Mouse (Mus musculus): ENCODE measurements around the gene Oit3. TPM values are rescaled to one million over a fixed set of nuclear protein-coding genes. Genes with fewer than 3 reads are reported as not detected.

Oit3 gene
- polyA plus RNA-seq, 1 experiment, result 0.10 TPM

DNA sequence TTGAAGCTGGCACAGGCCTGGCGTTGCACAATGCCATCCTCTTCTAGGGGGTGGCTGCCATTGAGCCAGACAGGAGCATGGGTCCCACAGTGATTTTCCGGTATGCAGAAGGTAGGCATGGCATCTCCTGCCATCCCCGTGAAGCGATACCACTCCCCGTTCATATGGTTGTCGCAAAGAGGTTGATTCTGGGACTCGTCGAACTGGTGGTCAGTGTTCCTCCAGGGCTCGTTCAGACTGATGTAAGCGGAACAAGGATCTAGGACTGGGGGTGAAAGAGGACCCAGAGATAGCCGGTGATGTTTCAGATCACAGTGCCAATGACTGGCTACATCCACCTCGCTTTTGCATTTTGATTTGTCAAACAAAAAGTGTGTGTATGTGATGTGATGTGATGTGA, 2.9 kb downstream of the Oit3 start:
- no peak for TF ChIP-seq POLR2A (IDR thresholded peaks at IDR 0.05; ENCODE audit: extremely low read depth, insufficient read depth, low read length)
- TF ChIP-seq CTCF (IDR thresholded peaks at IDR 0.05; ENCODE audit: extremely low read depth, insufficient read depth, low read length), result no peak
- Histone ChIP-seq H3K27ac (ENCODE audit: insufficient read depth, low read length) (no peak overlapping the region), H3K4me1 (ENCODE audit: control insufficient read depth, insufficient read depth, low read length) (no peaks in the 10 kb centered on the region), H3K4me3 (ENCODE audit: insufficient read depth, low read length) (no peak overlapping the region)

GRCm38 (mm10) chr10:59435746-59436145, 5.8 kb downstream of the Oit3 start:
- Histone ChIP-seq H3K4me1 (ENCODE audit: control insufficient read depth, insufficient read depth, low read length) (peaks cover 1% of the 10 kb centered on the region), H3K4me3 (ENCODE audit: insufficient read depth, low read length) (no peak overlapping the region), H3K27ac (ENCODE audit: insufficient read depth, low read length) (no peak overlapping the region)
- TF ChIP-seq CTCF (IDR thresholded peaks at IDR 0.05; ENCODE audit: extremely low read depth, insufficient read depth, low read length), result no peak
- no peak for TF ChIP-seq POLR2A (IDR thresholded peaks at IDR 0.05; ENCODE audit: extremely low read depth, insufficient read depth, low read length)

GRCm38 (mm10) chr10:59430701-59431218, 10.8 kb downstream of the Oit3 start:
- TF ChIP-seq POLR2A (IDR thresholded peaks at IDR 0.05; ENCODE audit: extremely low read depth, insufficient read depth, low read length) (no peak), CTCF (IDR thresholded peaks at IDR 0.05; ENCODE audit: extremely low read depth, insufficient read depth, low read length) (no peak)
- peaks cover 2% of the 10 kb centered on the region for H3K4me1 ChIP-seq (ENCODE audit: control insufficient read depth, insufficient read depth, low read length)
- no peak overlapping the region for H3K27ac ChIP-seq (ENCODE audit: insufficient read depth, low read length)
- H3K4me3 ChIP-seq (ENCODE audit: insufficient read depth, low read length), result no peak overlapping the region

GRCm38 (mm10) chr10:59429448-59430135, 12.0 kb downstream of the Oit3 start:
- Histone ChIP-seq H3K27ac (ENCODE audit: insufficient read depth, low read length) (no peak overlapping the region), H3K4me3 (ENCODE audit: insufficient read depth, low read length) (no peak overlapping the region), H3K4me1 (ENCODE audit: control insufficient read depth, insufficient read depth, low read length) (peaks cover 2% of the 10 kb centered on the region)
- TF ChIP-seq CTCF (IDR thresholded peaks at IDR 0.05; ENCODE audit: extremely low read depth, insufficient read depth, low read length) (no peak), POLR2A (IDR thresholded peaks at IDR 0.05; ENCODE audit: extremely low read depth, insufficient read depth, low read length) (no peak)

DNA sequence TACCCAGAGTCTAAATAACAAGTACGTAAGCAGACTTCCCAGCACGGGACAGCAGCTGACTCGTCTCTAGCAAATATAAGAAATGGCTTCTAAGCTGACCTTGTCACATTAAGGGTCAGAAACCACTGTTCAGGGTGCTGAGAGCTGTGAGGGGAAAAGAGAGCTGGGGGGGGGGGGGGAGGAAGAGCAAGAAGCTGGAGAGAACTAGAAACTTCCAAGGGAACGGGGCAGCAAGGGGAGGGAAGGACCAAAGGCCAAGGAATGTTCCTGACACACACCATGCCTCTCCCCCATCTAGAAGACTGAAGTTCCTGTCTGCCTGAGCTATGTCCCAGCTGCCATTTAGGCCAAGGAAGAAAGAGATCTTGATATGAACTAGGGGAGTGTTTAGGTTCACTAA, 15.2 kb downstream of the Oit3 start:
- no peak for TF ChIP-seq CTCF (IDR thresholded peaks at IDR 0.05; ENCODE audit: extremely low read depth, insufficient read depth, low read length)
- TF ChIP-seq POLR2A (IDR thresholded peaks at IDR 0.05; ENCODE audit: extremely low read depth, insufficient read depth, low read length), result no peak
- H3K4me1 ChIP-seq (ENCODE audit: control insufficient read depth, insufficient read depth, low read length), result peaks cover 2% of the 10 kb centered on the region
- H3K4me3 ChIP-seq (ENCODE audit: insufficient read depth, low read length), result no peak overlapping the region
- no peak overlapping the region for H3K27ac ChIP-seq (ENCODE audit: insufficient read depth, low read length)

DNA sequence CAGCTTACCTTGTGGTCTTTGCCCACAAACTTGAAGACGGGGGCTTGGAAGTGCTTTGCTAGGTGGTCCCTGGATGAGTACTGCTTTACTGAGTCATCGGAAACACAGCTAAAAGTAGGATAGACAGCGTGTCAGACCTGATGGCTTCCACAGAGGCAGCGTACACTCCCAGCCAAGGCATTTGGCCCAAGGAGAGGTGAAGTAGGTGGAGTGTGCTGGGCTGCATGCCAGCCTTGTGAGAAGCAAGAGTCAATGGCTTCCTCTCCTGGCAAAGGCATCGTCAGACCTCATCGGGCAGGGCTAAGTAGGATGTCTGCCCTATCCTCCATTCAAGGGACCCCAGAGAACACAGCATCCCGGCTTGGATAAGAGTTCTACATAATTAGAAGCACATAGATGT, 16.2 kb downstream of the Oit3 start:
- Histone ChIP-seq H3K27ac (ENCODE audit: insufficient read depth, low read length) (no peak overlapping the region), H3K4me3 (ENCODE audit: insufficient read depth, low read length) (no peak overlapping the region), H3K4me1 (ENCODE audit: control insufficient read depth, insufficient read depth, low read length) (no peaks in the 10 kb centered on the region)
- TF ChIP-seq CTCF (IDR thresholded peaks at IDR 0.05; ENCODE audit: extremely low read depth, insufficient read depth, low read length), result no peak
- TF ChIP-seq POLR2A (IDR thresholded peaks at IDR 0.05; ENCODE audit: extremely low read depth, insufficient read depth, low read length), result no peak

DNA sequence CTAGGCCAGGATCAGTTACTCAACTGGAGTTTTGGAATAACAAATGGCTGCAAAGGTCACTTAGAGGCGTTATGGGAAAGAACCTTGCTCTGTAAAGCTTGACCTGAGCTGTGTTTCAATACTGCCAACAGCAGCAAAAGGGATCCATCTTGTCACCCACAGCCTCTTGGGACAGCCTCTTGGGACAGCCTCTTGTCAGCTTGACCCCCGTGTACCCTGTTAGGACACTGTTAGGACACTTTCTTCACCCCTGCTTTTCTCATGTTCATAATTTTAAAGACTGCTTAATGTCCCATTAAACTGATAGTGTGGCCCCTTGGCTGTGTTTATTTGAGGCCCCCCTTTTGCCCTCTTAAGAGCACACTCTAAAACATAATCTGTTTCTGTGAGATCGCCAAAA, 17.1 kb downstream of the Oit3 start:
- Histone ChIP-seq H3K4me3 (ENCODE audit: insufficient read depth, low read length) (no peak overlapping the region), H3K4me1 (ENCODE audit: control insufficient read depth, insufficient read depth, low read length) (no peaks in the 10 kb centered on the region), H3K27ac (ENCODE audit: insufficient read depth, low read length) (no peak overlapping the region)
- TF ChIP-seq CTCF (IDR thresholded peaks at IDR 0.05; ENCODE audit: extremely low read depth, insufficient read depth, low read length), result no peak
- no peak for TF ChIP-seq POLR2A (IDR thresholded peaks at IDR 0.05; ENCODE audit: extremely low read depth, insufficient read depth, low read length)

DNA sequence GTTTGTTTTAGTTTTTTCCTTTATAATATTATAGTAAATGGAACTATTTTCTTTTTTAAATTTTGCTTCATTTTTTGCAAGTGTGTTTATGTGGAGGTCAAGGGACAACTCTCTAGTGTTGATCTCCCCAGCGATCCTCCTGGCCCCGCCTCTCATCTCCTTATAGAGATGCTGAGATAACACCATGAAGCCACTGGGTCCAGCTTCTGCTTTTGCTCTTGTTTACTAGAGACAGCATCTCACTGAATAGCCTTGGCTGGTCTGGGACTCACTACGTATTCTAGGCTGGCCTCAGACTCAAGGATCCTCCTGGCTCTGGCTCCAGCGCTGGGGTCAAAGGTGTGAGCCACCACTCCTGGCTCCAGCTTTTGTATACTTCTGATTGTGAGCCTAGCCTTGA, 22.1 kb downstream of the Oit3 start:
- H3K27ac ChIP-seq (ENCODE audit: insufficient read depth, low read length), result no peak overlapping the region
- no peaks in the 10 kb centered on the region for H3K4me1 ChIP-seq (ENCODE audit: control insufficient read depth, insufficient read depth, low read length)
- no peak for TF ChIP-seq CTCF (IDR thresholded peaks at IDR 0.05; ENCODE audit: extremely low read depth, insufficient read depth, low read length)
- TF ChIP-seq POLR2A (IDR thresholded peaks at IDR 0.05; ENCODE audit: extremely low read depth, insufficient read depth, low read length), result no peak
- H3K4me3 ChIP-seq (ENCODE audit: insufficient read depth, low read length), result no peak overlapping the region

GRCm38 (mm10) chr10:59416623-59417022, 25.0 kb downstream of the Oit3 start:
- Histone ChIP-seq H3K4me1 (ENCODE audit: control insufficient read depth, insufficient read depth, low read length) (no peaks in the 10 kb centered on the region), H3K27ac (ENCODE audit: insufficient read depth, low read length) (no peak overlapping the region), H3K4me3 (ENCODE audit: insufficient read depth, low read length) (no peak overlapping the region)
- TF ChIP-seq CTCF (IDR thresholded peaks at IDR 0.05; ENCODE audit: extremely low read depth, insufficient read depth, low read length) (no peak), POLR2A (IDR thresholded peaks at IDR 0.05; ENCODE audit: extremely low read depth, insufficient read depth, low read length) (no peak)

- Histone ChIP-seq H3K4me3 (ENCODE audit: insufficient read depth, low read length) (no peak overlapping the region), H3K27ac (ENCODE audit: insufficient read depth, low read length) (no peak overlapping the region), H3K4me1 (ENCODE audit: control insufficient read depth, insufficient read depth, low read length) (no peaks in the 10 kb centered on the region)
- no peak for TF ChIP-seq POLR2A (IDR thresholded peaks at IDR 0.05; ENCODE audit: extremely low read depth, insufficient read depth, low read length)
- TF ChIP-seq CTCF (IDR thresholded peaks at IDR 0.05; ENCODE audit: extremely low read depth, insufficient read depth, low read length), result no peak
Observed at GRCm38 (mm10) chr10:59413711-59414110, 27.9 kb downstream of the Oit3 start.
